Mouse (Mus musculus) MEL (cell line): ENCODE results near the gene Smpd3. TPM values are rescaled to one million over a fixed set of nuclear protein-coding genes. Genes with fewer than 3 reads are reported as not detected.

ENCODE experiments used
- DNase-seq: peaks from one replicate; pipeline ENCODE4 v3.0.0; 2011; ENCODE audit warnings: low read depth, low spot score
- H3K27ac ChIP-seq: 2 replicates; pipeline ENCODE4 v1.5.1; 2012; ENCODE audit warnings: low read depth, mild to moderate bottlenecking, control low read depth, low read length, moderate library complexity; ENCODE audit not compliant: control insufficient read depth
- H3K27me3 ChIP-seq, 2 experiments: fragments of 150-350 bp in 1 of 2; sonication (generic) in 1 of 2; 2 replicates each; pipeline ENCODE4 v1.6.1; 2012; ENCODE audit warnings: low read length in 2 of 2, mild to moderate bottlenecking in 2 of 2, improper control_type of control experiment in 1 of 2, moderate library complexity in 1 of 2; ENCODE audit not compliant: insufficient read depth in 2 of 2, control insufficient read depth in 1 of 2
- H3K36me3 ChIP-seq, 2 experiments: 2 replicates each; pipeline ENCODE4 v1.6.1; 2012 to 2014; ENCODE audit warnings: low read length in 2 of 2, improper control_type of control experiment in 1 of 2, inconsistent platforms in 1 of 2, mild to moderate bottlenecking in 1 of 2; ENCODE audit not compliant: insufficient read depth in 2 of 2, control insufficient read depth in 1 of 2
- H3K4me1 ChIP-seq, 2 experiments: fragments of 150-350 bp in 1 of 2; sonication (generic) in 1 of 2; 2 replicates each; pipeline ENCODE4 v1.6.1; 2012; ENCODE audit warnings: low read length in 2 of 2, improper control_type of control experiment in 1 of 2, mild to moderate bottlenecking in 1 of 2; ENCODE audit not compliant: insufficient read depth in 2 of 2, control insufficient read depth in 1 of 2
- H3K4me3 ChIP-seq, 2 experiments: fragments of 150-350 bp in 1 of 2; sonication (generic) in 1 of 2; 2 replicates each; pipeline ENCODE4 v1.5.1; 2012; ENCODE audit warnings: low read depth in 2 of 2, low read length in 2 of 2, mild to moderate bottlenecking in 2 of 2, moderate library complexity in 2 of 2, control low read depth in 1 of 2, improper control_type of control experiment in 1 of 2; ENCODE audit not compliant: control insufficient read depth in 1 of 2, insufficient read depth in 1 of 2
- H3K79me2 ChIP-seq: 2 replicates; pipeline ENCODE4 v1.6.1; 2012; ENCODE audit warnings: mild to moderate bottlenecking, low read length, moderate library complexity; ENCODE audit not compliant: control insufficient read depth, poor library complexity, insufficient read depth
- H3K9ac ChIP-seq: 2 replicates; pipeline ENCODE4 v1.6.1; 2012; ENCODE audit warnings: low read depth, mild to moderate bottlenecking, control low read depth, low read length, moderate library complexity; ENCODE audit not compliant: control insufficient read depth, poor library complexity, severe bottlenecking
- H3K9me3 ChIP-seq: fragments of 150-350 bp; sonication (generic); replicated peaks from 2 replicates; pipeline ENCODE4 v1.6.1; 2012; ENCODE audit warnings: mild to moderate bottlenecking, low read length, improper control_type of control experiment, moderate library complexity; ENCODE audit not compliant: insufficient read depth
- BHLHE40 ChIP-seq: IDR thresholded peaks from 2 replicates; pipeline ENCODE4 v1.6.1; 2012; ENCODE audit warnings: low read depth, mild to moderate bottlenecking, inconsistent platforms, low read length, improper control_type of control experiment, borderline replicate concordance
- CHD2 ChIP-seq: IDR thresholded peaks from 2 replicates; pipeline ENCODE4 v1.6.1; 2011; ENCODE audit warnings: low read length, improper control_type of control experiment
- CTCF ChIP-seq, 3 experiments: IDR thresholded peaks in 2 of 3; conservative IDR thresholded peaks in 1 of 3; 2 replicates each; pipeline ENCODE4 v1.5.1; 2011 to 2012; ENCODE audit warnings: low read length in 3 of 3, low read depth in 2 of 3, mild to moderate bottlenecking in 2 of 3, improper control_type of control experiment in 1 of 3, inconsistent platforms in 1 of 3, mixed read lengths in 1 of 3, moderate library complexity in 1 of 3; ENCODE audit not compliant: control insufficient read depth in 1 of 3, insufficient read depth in 1 of 3, poor library complexity in 1 of 3, severe bottlenecking in 1 of 3
- E2F4 ChIP-seq: IDR thresholded peaks from 2 replicates; pipeline ENCODE4 v1.6.1; 2011; ENCODE audit warnings: low read depth, low read length, improper control_type of control experiment, borderline replicate concordance
- ELF1 ChIP-seq: IDR thresholded peaks from 2 replicates; pipeline ENCODE4 v1.6.1; 2014; ENCODE audit warnings: low read depth, mild to moderate bottlenecking, inconsistent platforms, low read length, improper control_type of control experiment, moderate library complexity
- ETS1 ChIP-seq: IDR thresholded peaks from 2 replicates; pipeline ENCODE4 v1.6.1; 2012; ENCODE audit warnings: low read depth, mild to moderate bottlenecking, inconsistent platforms, low read length, improper control_type of control experiment, moderate library complexity
- GATA1 ChIP-seq: IDR thresholded peaks from 2 replicates; pipeline ENCODE4 v1.6.1; 2011; ENCODE audit warnings: low read depth, low read length, improper control_type of control experiment
- HCFC1 ChIP-seq: IDR thresholded peaks from 2 replicates; pipeline ENCODE4 v1.6.1; 2012; ENCODE audit warnings: low read depth, mild to moderate bottlenecking, inconsistent platforms, low read length, improper control_type of control experiment, moderate library complexity
- JUND ChIP-seq: IDR thresholded peaks from 2 replicates; pipeline ENCODE4 v1.6.1; 2011; ENCODE audit warnings: low read depth, mild to moderate bottlenecking, improper control_type of control experiment, low read length
- KAT2A ChIP-seq: conservative IDR thresholded peaks from 2 replicates; pipeline ENCODE4 v1.6.1; 2012; ENCODE audit warnings: low read depth, low read length, improper control_type of control experiment, inconsistent platforms
- MAZ ChIP-seq: IDR thresholded peaks from 2 replicates; pipeline ENCODE4 v1.6.1; 2012; ENCODE audit warnings: low read depth, mild to moderate bottlenecking, inconsistent platforms, low read length, improper control_type of control experiment
- MYB ChIP-seq: IDR thresholded peaks from 2 replicates; pipeline ENCODE4 v1.6.1; 2011; ENCODE audit warnings: mild to moderate bottlenecking, low read depth, low read length, improper control_type of control experiment
- NELFE ChIP-seq: IDR thresholded peaks from 2 replicates; pipeline ENCODE4 v1.6.1; 2011; ENCODE audit warnings: low read depth, low read length, improper control_type of control experiment
- POLR2AphosphoS2 ChIP-seq: IDR thresholded peaks from 2 replicates; pipeline ENCODE4 v1.6.1; 2011; ENCODE audit warnings: low read length, improper control_type of control experiment
- SIN3A ChIP-seq: IDR thresholded peaks from 2 replicates; pipeline ENCODE4 v1.6.1; 2012; ENCODE audit warnings: low read length, improper control_type of control experiment, inconsistent platforms
- SMC3 ChIP-seq: IDR thresholded peaks from 2 replicates; pipeline ENCODE4 v1.6.1; 2011; ENCODE audit warnings: low read depth, low read length, improper control_type of control experiment
- USF2 ChIP-seq, 2 experiments: IDR thresholded peaks; 2 replicates each; pipeline ENCODE4 v1.6.1; 2011 to 2012; ENCODE audit warnings: improper control_type of control experiment in 2 of 2, low read length in 2 of 2, borderline replicate concordance in 1 of 2, inconsistent platforms in 1 of 2, low read depth in 1 of 2, mild to moderate bottlenecking in 1 of 2; ENCODE audit not compliant: insufficient read depth in 1 of 2
- ZC3H11A ChIP-seq: IDR thresholded peaks from 2 replicates; pipeline ENCODE4 v1.6.1; 2012; ENCODE audit warnings: low read depth, mild to moderate bottlenecking, inconsistent platforms, low read length, improper control_type of control experiment
- ZKSCAN1 ChIP-seq: IDR thresholded peaks from 2 replicates; pipeline ENCODE4 v1.6.1; 2012; ENCODE audit warnings: low read depth, mild to moderate bottlenecking, inconsistent platforms, low read length, improper control_type of control experiment, moderate library complexity
- ZNF384 ChIP-seq: IDR thresholded peaks from 2 replicates; pipeline ENCODE4 v1.6.1; 2012; ENCODE audit warnings: low read depth, mild to moderate bottlenecking, inconsistent platforms, low read length, improper control_type of control experiment
- polyA plus RNA-seq, 2 experiments: library from polyadenylated mRNA; stranded (reverse) in 1 of 2; unstranded in 1 of 2; fragments of >175 nt in 1 of 2; fragments of >200 nt in 1 of 2; gene quantifications; 2 replicates each; pipeline versions ENCODE4 v1.2.1 to v1.2.4; 2012; ENCODE audit warnings: low replicate concordance in 2 of 2, low read depth in 1 of 2; ENCODE audit not compliant: insufficient read length in 2 of 2, insufficient read depth in 1 of 2, missing spikeins in 1 of 2
- total RNA-seq: library from RNA; depleted of rRNA; stranded (reverse); fragments of 300-350 nt; gene quantifications from 2 replicates; pipeline ENCODE4 v1.2.3, GENCODE M21; 2012

Gene Smpd3
- total and polyA plus RNA-seq, 3 experiments = 0.04 to 0.08 TPM; not detected in 1

GRCm38 (mm10) chr8:106298261-106298660 lies 39.5 kb downstream of the Smpd3 start:
- no peaks in the 10 kb centered on the region for H3K4me1 ChIP-seq
- TF ChIP-seq HCFC1 (no peak), ETS1 (no peak), ELF1 (no peak), GATA1 (no peak), KAT2A (no peak), E2F4 (no peak), ZNF384 (no peak), BHLHE40 (no peak), ZC3H11A (no peak), MAZ (no peak), CTCF (IDR thresholded peaks at IDR 0.05 in 2 of 3, conservative IDR thresholded peaks at IDR 0.05 in 1 of 3; ENCODE audit: control insufficient read depth in 1 of 3, insufficient read depth in 1 of 3, low read depth in 2 of 3, low read length in 3 of 3, poor library complexity in 1 of 3, severe bottlenecking in 1 of 3) (no peak), CHD2 (no peak), NELFE (no peak), MYB (no peak), JUND (no peak), SMC3 (no peak), SIN3A (no peak), POLR2AphosphoS2 (no peak), USF2 (IDR thresholded peaks at IDR 0.05; ENCODE audit: borderline replicate concordance in 1 of 2, insufficient read depth in 1 of 2, low read depth in 1 of 2, low read length in 2 of 2) (no peak)
- H3K36me3 ChIP-seq = no peaks in the 10 kb centered on the region
- H3K9me3 ChIP-seq = no peaks in the 10 kb centered on the region
- H3K79me2 ChIP-seq = no peaks in the 10 kb centered on the region
- no peak for DNase-seq
- no peak overlapping the region for H3K27ac ChIP-seq
- no peak overlapping the region for H3K4me3 ChIP-seq
- H3K27me3 ChIP-seq = peaks cover 3 to 9% of the 10 kb centered on the region in 2 experiments
- no peak overlapping the region for H3K9ac ChIP-seq

GRCm38 (mm10) chr8:106292484-106293396 lies 45.0 kb downstream of the Smpd3 start:
- Histone ChIP-seq H3K27ac (no peak overlapping the region), H3K9me3 (no peaks in the 10 kb centered on the region), H3K27me3 (peaks cover 0 to 7% of the 10 kb centered on the region in 2 experiments), H3K9ac (no peak overlapping the region), H3K36me3 (no peaks in the 10 kb centered on the region), H3K4me1 (no peaks in the 10 kb centered on the region), H3K79me2 (no peaks in the 10 kb centered on the region), H3K4me3 (no peak overlapping the region)
- no peak for DNase-seq
- no peak for TF ChIP-seq GATA1
- no peak for TF ChIP-seq E2F4
- no peak for TF ChIP-seq ZKSCAN1
- TF ChIP-seq USF2 (IDR thresholded peaks at IDR 0.05; ENCODE audit: borderline replicate concordance in 1 of 2, insufficient read depth in 1 of 2, low read depth in 1 of 2, low read length in 2 of 2) = no peak
- TF ChIP-seq ELF1 = no peak
- TF ChIP-seq KAT2A = no peak
- TF ChIP-seq CHD2 = no peak
